13 mouse cellular contexts compared by ENCODE assay signal in genomic region chr2:60808822-60809221, GRCm38 (mm10).
DNase-seq lines count a peak whose midpoint lies in the region; ATAC-seq and TF ChIP-seq lines count a peak whose summit lies in the region.
"Had no signal": no experiment of that assay in that cellular context is flagged by ENCODE, and none has a peak within 500 bp of the region (broad histone marks: within the 10 kb centered on the region; RNA-seq: fewer than 3 reads in every experiment).

No protein-coding gene starts in this region.

- H3K4me2 ChIP-seq in intestine, embryonic 14.5 days (ENCODE audit: low read length): no peak overlapping the region
- H3K4me2 ChIP-seq in intestine, postnatal 0 days (replicated peaks; ENCODE audit: low read depth): no peak overlapping the region
- H3K4me2 ChIP-seq in liver, embryonic 15.5 days: no peak overlapping the region
- H3K4me2 ChIP-seq: embryonic facial prominence, embryonic 12.5 days had no signal

- 80% methylated on average over 6 of the region's 6 CpGs for WGBS in intestine, embryonic 14.5 days
- 83% methylated on average over 6 of the region's 6 CpGs for WGBS in intestine, postnatal 0 days
- 58% methylated on average over 6 of the region's 6 CpGs for WGBS in liver, embryonic 15.5 days (ENCODE audit: insufficient replicate concordance)

- no peak overlapping the region for H3K4me3 ChIP-seq in intestine, embryonic 14.5 days (ENCODE audit: low read depth, low read length)
- H3K4me3 ChIP-seq in intestine, postnatal 0 days (ENCODE audit: low read depth, low read length): no peak overlapping the region
- 0 out of 2 replicates have a peak overlapping the region, but pooled peaks have one; percentile 17 for H3K4me3 ChIP-seq in E14TG2a.4 (replicated peaks; ENCODE audit: low read length)
- no peak overlapping the region for H3K4me3 ChIP-seq in liver, embryonic 15.5 days (replicated peaks)
- H3K4me3 ChIP-seq: embryonic facial prominence, embryonic 12.5 days had no signal

- no peak overlapping the region for H3K9ac ChIP-seq in intestine, embryonic 14.5 days (ENCODE audit: low read length)
- H3K9ac ChIP-seq in intestine, postnatal 0 days (ENCODE audit: low read depth, low read length): no peak overlapping the region
- H3K9ac ChIP-seq in liver, embryonic 15.5 days: no peak overlapping the region
- H3K9ac ChIP-seq: embryonic facial prominence, embryonic 12.5 days; forebrain, postnatal 0 days had no signal

- peak; percentile 51 for DNase-seq in intestine, embryonic 14.5 days (ENCODE audit: low spot score)
- DNase-seq in 416B (ENCODE audit: low read depth): peak; percentile 42
- DNase-seq in adrenal gland, adult 8-10 months: no peak
- DNase-seq in thymus, postnatal 36 days: no peak
- DNase-seq: cerebellum, adult 9-11 months; forebrain, postnatal 0 days; kidney, postnatal 4 days; lung, adult 18-20 months; thymus, postnatal 25 days had no signal

- no peak overlapping the region for H3K27ac ChIP-seq in intestine, embryonic 14.5 days (ENCODE audit: low read depth)
- H3K27ac ChIP-seq in intestine, postnatal 0 days (ENCODE audit: low read depth, low read length): no peak overlapping the region
- H3K27ac ChIP-seq in liver, embryonic 15.5 days (replicated peaks): peak overlapping the region; percentile 6; the same call in 1 of the 2 replicates
- H3K27ac ChIP-seq: embryonic facial prominence, embryonic 12.5 days had no signal

- ATAC-seq in intestine, embryonic 14.5 days (replicated peaks; ENCODE audit: low FRiP score, low TSS enrichment, low read depth): no peak
- no peak for ATAC-seq in intestine, postnatal 0 days
- ATAC-seq in liver, embryonic 15.5 days (ENCODE audit: insufficient read depth): peak; percentile 35; the same call in 1 of the 2 replicates
- ATAC-seq: forebrain, postnatal 0 days had no signal

- TF ChIP-seq CTCF in intestine, postnatal 0 days (IDR thresholded peaks at IDR 0.05; ENCODE audit: low read depth): no peak
- TF ChIP-seq CTCF in E14TG2a.4 (conservative IDR thresholded peaks at IDR 0.05; ENCODE audit: low read length): no peak

- no peaks in the 10 kb centered on the region for H3K9me3 ChIP-seq in intestine, embryonic 14.5 days (ENCODE audit: control insufficient read depth, low read length)
- no peaks in the 10 kb centered on the region for H3K9me3 ChIP-seq in intestine, postnatal 0 days (ENCODE audit: control insufficient read depth)
- H3K9me3 ChIP-seq in E14TG2a.4 (ENCODE audit: low read length): no peaks in the 10 kb centered on the region
- H3K9me3 ChIP-seq in liver, embryonic 15.5 days (replicated peaks): no peaks in the 10 kb centered on the region
- H3K9me3 ChIP-seq: embryonic facial prominence, embryonic 12.5 days had no signal

- peaks cover 33% of the 10 kb centered on the region for H3K4me1 ChIP-seq in intestine, embryonic 14.5 days (replicated peaks; ENCODE audit: control insufficient read depth, insufficient read depth, low read length)
- peaks cover 12% of the 10 kb centered on the region; the same call in 1 of the 2 replicates for H3K4me1 ChIP-seq in intestine, postnatal 0 days (replicated peaks; ENCODE audit: control insufficient read depth, insufficient read depth, low read length)
- peaks cover 80% of the 10 kb centered on the region for H3K4me1 ChIP-seq in E14TG2a.4 (replicated peaks; ENCODE audit: low read depth, low read length)
- peaks cover 41% of the 10 kb centered on the region for H3K4me1 ChIP-seq in liver, embryonic 15.5 days (replicated peaks)

- H3K36me3 ChIP-seq in intestine, embryonic 14.5 days (ENCODE audit: control insufficient read depth, insufficient read depth, low read length): no peaks in the 10 kb centered on the region
- H3K36me3 ChIP-seq in intestine, postnatal 0 days (ENCODE audit: control insufficient read depth, insufficient read depth): no peaks in the 10 kb centered on the region
- no peaks in the 10 kb centered on the region for H3K36me3 ChIP-seq in E14TG2a.4 (ENCODE audit: insufficient read depth, low read length)
- H3K36me3 ChIP-seq in liver, embryonic 15.5 days (replicated peaks): no peaks in the 10 kb centered on the region
- H3K36me3 ChIP-seq: embryonic facial prominence, embryonic 12.5 days had no signal

- H3K27me3 ChIP-seq in intestine, embryonic 14.5 days (replicated peaks; ENCODE audit: control insufficient read depth, insufficient read depth, low read length): no peaks in the 10 kb centered on the region
- no peaks in the 10 kb centered on the region for H3K27me3 ChIP-seq in intestine, postnatal 0 days (replicated peaks; ENCODE audit: control insufficient read depth, insufficient read depth, low read length)
- H3K27me3 ChIP-seq in E14TG2a.4 (ENCODE audit: insufficient read depth, low read length): no peaks in the 10 kb centered on the region
- H3K27me3 ChIP-seq in liver, embryonic 15.5 days: no peaks in the 10 kb centered on the region
- H3K27me3 ChIP-seq: embryonic facial prominence, embryonic 12.5 days had no signal

Comparison
In these comparisons a context has a peak if more than half of its experiments do, and no peak if none do; other contexts are left out.
1. DNase-seq: peak in intestine, embryonic 14.5 days (single experiment) and 416B (single experiment); none in adrenal gland, adult 8-10 months (single experiment) and thymus, postnatal 36 days (0 of 2).